Mouse (Mus musculus) MEL (cell line): ENCODE results near the gene Hmgcs1. TPM values are rescaled to one million over a fixed set of nuclear protein-coding genes. Genes with fewer than 3 reads are reported as not detected.

Experiments used
- DNase-seq: peaks from one replicate; pipeline ENCODE4 v3.0.0; 2011; ENCODE audit warnings: low read depth, low spot score
- H3K27ac ChIP-seq: 2 replicates; pipeline ENCODE4 v1.5.1; 2012; ENCODE audit warnings: low read depth, mild to moderate bottlenecking, control low read depth, low read length, moderate library complexity; ENCODE audit not compliant: control insufficient read depth
- H3K27me3 ChIP-seq, 2 experiments: fragments of 150-350 bp in 1 of 2; sonication (generic) in 1 of 2; 2 replicates each; pipeline ENCODE4 v1.6.1; 2012; ENCODE audit warnings: low read length in 2 of 2, mild to moderate bottlenecking in 2 of 2, improper control_type of control experiment in 1 of 2, moderate library complexity in 1 of 2; ENCODE audit not compliant: insufficient read depth in 2 of 2, control insufficient read depth in 1 of 2
- H3K36me3 ChIP-seq, 2 experiments: 2 replicates each; pipeline ENCODE4 v1.6.1; 2012 to 2014; ENCODE audit warnings: low read length in 2 of 2, improper control_type of control experiment in 1 of 2, inconsistent platforms in 1 of 2, mild to moderate bottlenecking in 1 of 2; ENCODE audit not compliant: insufficient read depth in 2 of 2, control insufficient read depth in 1 of 2
- H3K4me1 ChIP-seq, 2 experiments: fragments of 150-350 bp in 1 of 2; sonication (generic) in 1 of 2; 2 replicates each; pipeline ENCODE4 v1.6.1; 2012; ENCODE audit warnings: low read length in 2 of 2, improper control_type of control experiment in 1 of 2, mild to moderate bottlenecking in 1 of 2; ENCODE audit not compliant: insufficient read depth in 2 of 2, control insufficient read depth in 1 of 2
- H3K4me3 ChIP-seq, 2 experiments: fragments of 150-350 bp in 1 of 2; sonication (generic) in 1 of 2; 2 replicates each; pipeline ENCODE4 v1.5.1; 2012; ENCODE audit warnings: low read depth in 2 of 2, low read length in 2 of 2, mild to moderate bottlenecking in 2 of 2, moderate library complexity in 2 of 2, control low read depth in 1 of 2, improper control_type of control experiment in 1 of 2; ENCODE audit not compliant: control insufficient read depth in 1 of 2, insufficient read depth in 1 of 2
- H3K79me2 ChIP-seq: 2 replicates; pipeline ENCODE4 v1.6.1; 2012; ENCODE audit warnings: mild to moderate bottlenecking, low read length, moderate library complexity; ENCODE audit not compliant: control insufficient read depth, poor library complexity, insufficient read depth
- H3K9ac ChIP-seq: 2 replicates; pipeline ENCODE4 v1.6.1; 2012; ENCODE audit warnings: low read depth, mild to moderate bottlenecking, control low read depth, low read length, moderate library complexity; ENCODE audit not compliant: control insufficient read depth, poor library complexity, severe bottlenecking
- H3K9me3 ChIP-seq: fragments of 150-350 bp; sonication (generic); replicated peaks from 2 replicates; pipeline ENCODE4 v1.6.1; 2012; ENCODE audit warnings: mild to moderate bottlenecking, low read length, improper control_type of control experiment, moderate library complexity; ENCODE audit not compliant: insufficient read depth
- CHD1 ChIP-seq: IDR thresholded peaks from 2 replicates; pipeline ENCODE4 v1.6.1; 2012; ENCODE audit warnings: low read depth, mild to moderate bottlenecking, inconsistent platforms, low read length, improper control_type of control experiment
- E2F4 ChIP-seq: IDR thresholded peaks from 2 replicates; pipeline ENCODE4 v1.6.1; 2011; ENCODE audit warnings: low read depth, low read length, improper control_type of control experiment, borderline replicate concordance
- ELF1 ChIP-seq: IDR thresholded peaks from 2 replicates; pipeline ENCODE4 v1.6.1; 2014; ENCODE audit warnings: low read depth, mild to moderate bottlenecking, inconsistent platforms, low read length, improper control_type of control experiment, moderate library complexity
- ETS1 ChIP-seq: IDR thresholded peaks from 2 replicates; pipeline ENCODE4 v1.6.1; 2012; ENCODE audit warnings: low read depth, mild to moderate bottlenecking, inconsistent platforms, low read length, improper control_type of control experiment, moderate library complexity
- GABPA ChIP-seq: IDR thresholded peaks from 2 replicates; pipeline ENCODE4 v1.6.1; 2012; ENCODE audit warnings: low read depth, mild to moderate bottlenecking, inconsistent platforms, low read length, improper control_type of control experiment, moderate library complexity
- HCFC1 ChIP-seq: IDR thresholded peaks from 2 replicates; pipeline ENCODE4 v1.6.1; 2012; ENCODE audit warnings: low read depth, mild to moderate bottlenecking, inconsistent platforms, low read length, improper control_type of control experiment, moderate library complexity
- JUND ChIP-seq: IDR thresholded peaks from 2 replicates; pipeline ENCODE4 v1.6.1; 2011; ENCODE audit warnings: low read depth, mild to moderate bottlenecking, improper control_type of control experiment, low read length
- KAT2A ChIP-seq: conservative IDR thresholded peaks from 2 replicates; pipeline ENCODE4 v1.6.1; 2012; ENCODE audit warnings: low read depth, low read length, improper control_type of control experiment, inconsistent platforms
- MAFK ChIP-seq: IDR thresholded peaks from 2 replicates; pipeline ENCODE4 v1.6.1; 2011; ENCODE audit warnings: low read depth, mild to moderate bottlenecking, low read length, improper control_type of control experiment, borderline replicate concordance
- MAX ChIP-seq: IDR thresholded peaks from 2 replicates; pipeline ENCODE4 v1.6.1; 2011; ENCODE audit warnings: low read length, improper control_type of control experiment
- MAZ ChIP-seq: IDR thresholded peaks from 2 replicates; pipeline ENCODE4 v1.6.1; 2012; ENCODE audit warnings: low read depth, mild to moderate bottlenecking, inconsistent platforms, low read length, improper control_type of control experiment
- MXI1 ChIP-seq: IDR thresholded peaks from 2 replicates; pipeline ENCODE4 v1.6.1; 2011; ENCODE audit warnings: mild to moderate bottlenecking, low read depth, low read length, improper control_type of control experiment
- MYC ChIP-seq: IDR thresholded peaks from 2 replicates; pipeline ENCODE4 v1.6.1; 2011; ENCODE audit warnings: low read depth, mild to moderate bottlenecking, low read length, improper control_type of control experiment, moderate library complexity
- NELFE ChIP-seq: IDR thresholded peaks from 2 replicates; pipeline ENCODE4 v1.6.1; 2011; ENCODE audit warnings: low read depth, low read length, improper control_type of control experiment
- POLR2AphosphoS2 ChIP-seq: IDR thresholded peaks from 2 replicates; pipeline ENCODE4 v1.6.1; 2011; ENCODE audit warnings: low read length, improper control_type of control experiment
- POLR2AphosphoS5 ChIP-seq: IDR thresholded peaks from 2 replicates; pipeline ENCODE4 v1.6.1; 2012; ENCODE audit warnings: low read depth, borderline replicate concordance, mild to moderate bottlenecking, inconsistent platforms, low read length, moderate library complexity, mixed read lengths
- RCOR1 ChIP-seq: IDR thresholded peaks from 2 replicates; pipeline ENCODE4 v1.6.1; 2012; ENCODE audit warnings: low read depth, mild to moderate bottlenecking, inconsistent platforms, low read length, improper control_type of control experiment
- SIN3A ChIP-seq: IDR thresholded peaks from 2 replicates; pipeline ENCODE4 v1.6.1; 2012; ENCODE audit warnings: low read length, improper control_type of control experiment, inconsistent platforms
- SMC3 ChIP-seq: IDR thresholded peaks from 2 replicates; pipeline ENCODE4 v1.6.1; 2011; ENCODE audit warnings: low read depth, low read length, improper control_type of control experiment
- TAL1 ChIP-seq: IDR thresholded peaks from 2 replicates; pipeline ENCODE4 v1.6.1; 2012; ENCODE audit warnings: mild to moderate bottlenecking, inconsistent platforms, low read length, moderate library complexity, mixed read lengths
- TBP ChIP-seq: IDR thresholded peaks from 2 replicates; pipeline ENCODE4 v1.8.0; 2011; ENCODE audit warnings: low read depth, low read length, improper control_type of control experiment
- TCF12 ChIP-seq: IDR thresholded peaks from 2 replicates; pipeline ENCODE4 v1.6.1; 2014; ENCODE audit warnings: low read depth, mild to moderate bottlenecking, inconsistent platforms, low read length, improper control_type of control experiment, moderate library complexity
- UBTF ChIP-seq: IDR thresholded peaks from 2 replicates; pipeline ENCODE4 v1.6.1; 2012; ENCODE audit warnings: low read depth, mild to moderate bottlenecking, inconsistent platforms, low read length, improper control_type of control experiment, moderate library complexity, borderline replicate concordance; ENCODE audit not compliant: insufficient read depth
- USF1 ChIP-seq: IDR thresholded peaks from 2 replicates; pipeline ENCODE4 v1.6.1; 2014; ENCODE audit warnings: low read depth, mild to moderate bottlenecking, inconsistent platforms, low read length, improper control_type of control experiment, moderate library complexity
- USF2 ChIP-seq, 2 experiments: IDR thresholded peaks; 2 replicates each; pipeline ENCODE4 v1.6.1; 2011 to 2012; ENCODE audit warnings: improper control_type of control experiment in 2 of 2, low read length in 2 of 2, borderline replicate concordance in 1 of 2, inconsistent platforms in 1 of 2, low read depth in 1 of 2, mild to moderate bottlenecking in 1 of 2; ENCODE audit not compliant: insufficient read depth in 1 of 2
- ZC3H11A ChIP-seq: IDR thresholded peaks from 2 replicates; pipeline ENCODE4 v1.6.1; 2012; ENCODE audit warnings: low read depth, mild to moderate bottlenecking, inconsistent platforms, low read length, improper control_type of control experiment
- ZMIZ1 ChIP-seq: IDR thresholded peaks from 2 replicates; pipeline ENCODE4 v1.6.1; 2012; ENCODE audit warnings: low read depth, mild to moderate bottlenecking, inconsistent platforms, low read length, improper control_type of control experiment, moderate library complexity
- ZNF384 ChIP-seq: IDR thresholded peaks from 2 replicates; pipeline ENCODE4 v1.6.1; 2012; ENCODE audit warnings: low read depth, mild to moderate bottlenecking, inconsistent platforms, low read length, improper control_type of control experiment
- polyA plus RNA-seq, 2 experiments: library from polyadenylated mRNA; stranded (reverse) in 1 of 2; unstranded in 1 of 2; fragments of >175 nt in 1 of 2; fragments of >200 nt in 1 of 2; gene quantifications; 2 replicates each; pipeline versions ENCODE4 v1.2.1 to v1.2.4; 2012; ENCODE audit warnings: low replicate concordance in 2 of 2, low read depth in 1 of 2; ENCODE audit not compliant: insufficient read length in 2 of 2, insufficient read depth in 1 of 2, missing spikeins in 1 of 2
- total RNA-seq: library from RNA; depleted of rRNA; stranded (reverse); fragments of 300-350 nt; gene quantifications from 2 replicates; pipeline ENCODE4 v1.2.3, GENCODE M21; 2012

The Hmgcs1 gene
- total and polyA plus RNA-seq, 3 experiments = 13.6 to 19.3 TPM; not detected in 1

DNA sequence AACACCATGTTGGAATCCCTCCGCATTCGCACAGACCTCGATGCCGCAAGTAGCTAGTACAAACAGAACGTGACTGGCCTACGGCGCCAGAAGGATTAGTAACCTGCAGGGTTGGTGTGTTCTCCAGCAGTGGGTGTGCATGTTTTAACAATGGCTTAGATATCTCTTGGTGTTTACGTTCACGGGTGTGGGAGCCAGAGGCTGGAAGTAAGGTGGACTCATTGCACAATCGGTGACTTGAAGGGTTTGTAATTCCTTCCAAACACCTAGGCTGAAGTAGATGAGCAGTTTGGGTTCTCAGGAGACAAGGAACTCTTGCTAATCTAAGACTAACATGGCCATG is 20.1 kb downstream of the Hmgcs1 start:
- TF ChIP-seq MAX = no peak
- no peak for TF ChIP-seq ZMIZ1
- TF ChIP-seq TBP = no peak
- no peak for TF ChIP-seq USF1
- no peak for TF ChIP-seq ELF1
- no peak for TF ChIP-seq ZNF384
- no peak for TF ChIP-seq HCFC1
- TF ChIP-seq RCOR1 = no peak
- TF ChIP-seq KAT2A = no peak
- no peak for TF ChIP-seq SIN3A
- TF ChIP-seq SMC3 = no peak
- no peak for TF ChIP-seq POLR2AphosphoS5
- no peak for TF ChIP-seq CHD1
- TF ChIP-seq MYC = no peak
- no peak for TF ChIP-seq MAZ
- TF ChIP-seq E2F4 = no peak
- TF ChIP-seq NELFE = no peak
- no peak overlapping the region for H3K9ac ChIP-seq
- no peaks in the 10 kb centered on the region for H3K27me3 ChIP-seq
- no peak overlapping the region for H3K4me3 ChIP-seq
- H3K27ac ChIP-seq = no peak overlapping the region
- DNase-seq = no peak
- no peaks in the 10 kb centered on the region for H3K9me3 ChIP-seq
- no peaks in the 10 kb centered on the region for H3K79me2 ChIP-seq
- H3K36me3 ChIP-seq = peaks cover 0 to 4% of the 10 kb centered on the region in 2 experiments; a peak in 2 of 4 replicates
- peaks cover 9 to 11% of the 10 kb centered on the region in 2 experiments; a peak in 3 of 4 replicates for H3K4me1 ChIP-seq

DNA sequence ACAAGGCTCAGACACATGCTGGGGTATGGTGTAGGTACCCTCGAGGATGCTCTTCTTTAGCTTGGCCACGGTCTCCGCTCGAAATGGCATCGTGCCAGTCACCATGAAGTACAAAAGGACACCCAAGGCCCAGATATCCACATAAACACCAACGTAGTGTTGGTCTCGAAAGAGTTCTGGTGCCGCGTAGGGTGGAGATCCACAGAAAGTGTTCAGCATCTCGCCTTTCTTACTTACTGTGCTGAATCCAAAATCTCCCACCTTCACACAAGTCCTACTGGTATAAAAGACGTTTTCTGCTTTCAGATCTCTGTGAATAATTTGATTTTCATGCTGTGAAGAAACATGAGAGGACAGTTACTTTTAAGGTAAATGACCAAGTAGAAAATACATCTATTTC is 22.3 kb downstream of the Hmgcs1 start:
- no peak overlapping the region for H3K4me3 ChIP-seq
- H3K9me3 ChIP-seq = no peaks in the 10 kb centered on the region
- no peaks in the 10 kb centered on the region for H3K27me3 ChIP-seq
- DNase-seq = no peak
- H3K9ac ChIP-seq = no peak overlapping the region
- TF ChIP-seq USF2 (IDR thresholded peaks at IDR 0.05; ENCODE audit: borderline replicate concordance in 1 of 2, insufficient read depth in 1 of 2, low read depth in 1 of 2, low read length in 2 of 2) (no peak), JUND (no peak), CHD1 (no peak), E2F4 (no peak), KAT2A (no peak), UBTF (no peak), USF1 (no peak), SIN3A (no peak), MAZ (no peak), ZC3H11A (no peak), RCOR1 (no peak), MYC (no peak), TAL1 (no peak), POLR2AphosphoS2 (no peak), MAFK (no peak), MXI1 (no peak), ETS1 (no peak), GABPA (no peak), TCF12 (no peak), SMC3 (no peak)
- H3K79me2 ChIP-seq = no peaks in the 10 kb centered on the region
- H3K36me3 ChIP-seq = peaks cover 0 to 4% of the 10 kb centered on the region in 2 experiments; a peak in 2 of 4 replicates
- H3K4me1 ChIP-seq = peaks cover 9 to 11% of the 10 kb centered on the region in 2 experiments; a peak in 3 of 4 replicates
- no peak overlapping the region for H3K27ac ChIP-seq
